Mouse (Mus musculus) CD4-positive, CD25-positive, alpha-beta regulatory T cell, adult 2 months (primary cell): ENCODE measurements at regions not wholly inside any gene's neighbourhood (a gene's known extent, or its start where the extent isn't known, plus 50 kb on each side); places are given as distances from the start of the nearest gene placed in this dataset.

Experiments
- DNase-seq: peaks from one replicate; pipeline ENCODE4 v3.0.0-alpha.2; 2012; ENCODE audit warnings: low read depth, low spot score

DNA sequence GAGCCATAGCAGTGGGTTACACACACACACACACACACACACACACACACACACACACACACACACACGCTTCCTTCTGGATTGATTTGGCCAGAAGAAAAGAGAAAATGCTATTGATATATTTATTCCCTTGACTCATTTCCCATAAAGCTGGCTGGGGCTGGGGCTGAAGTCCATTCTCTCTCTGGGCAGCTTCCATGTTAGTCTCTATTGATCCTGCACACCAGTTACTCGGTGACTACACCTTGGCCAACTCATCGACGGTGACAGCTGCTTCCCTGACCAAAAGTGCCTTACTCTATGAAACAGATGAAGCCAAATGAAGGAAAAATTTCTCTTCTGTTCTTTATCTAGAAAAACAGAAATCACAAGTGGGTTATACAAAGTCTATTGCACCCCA lies 82.1 kb downstream of the Snx18 start:
- DNase-seq: no peak

DNA sequence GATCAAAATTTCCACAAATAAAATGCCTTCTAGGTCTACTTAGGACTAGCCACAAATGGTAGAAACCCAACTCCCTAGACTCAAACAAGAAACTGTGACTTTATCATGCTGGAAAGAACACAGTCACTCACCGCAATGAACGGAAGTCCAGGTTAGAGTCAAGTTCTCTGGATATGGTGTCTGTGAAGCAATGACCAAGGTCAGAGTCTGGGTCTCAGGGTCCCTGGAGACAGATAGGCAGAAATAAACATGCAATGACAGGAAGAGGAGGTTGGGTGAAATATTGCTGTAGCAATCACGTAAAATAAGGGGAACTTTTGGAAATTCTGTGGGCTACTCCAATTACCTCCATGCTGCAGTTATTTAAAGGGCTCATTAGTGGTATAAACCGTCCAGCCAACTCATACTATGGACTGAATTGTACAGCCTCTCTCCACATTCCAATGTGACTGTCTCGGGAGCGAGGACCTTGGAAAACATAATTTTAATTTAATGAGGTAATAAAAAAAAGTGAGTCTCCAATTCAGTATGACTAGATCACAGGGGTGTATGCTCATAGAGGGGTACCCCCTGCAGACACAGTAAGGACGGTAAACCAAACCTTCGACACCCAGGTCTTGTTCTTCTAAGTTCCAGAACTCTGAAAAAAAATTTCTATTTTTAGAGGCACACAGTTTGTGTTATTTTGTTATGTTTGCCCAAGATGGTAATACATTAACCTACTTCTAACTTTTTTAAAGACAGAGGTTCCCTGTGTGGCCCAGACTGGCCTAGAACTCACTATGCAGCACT lies 83.5 kb downstream of the Snx18 start:
- no peak for DNase-seq

DNA sequence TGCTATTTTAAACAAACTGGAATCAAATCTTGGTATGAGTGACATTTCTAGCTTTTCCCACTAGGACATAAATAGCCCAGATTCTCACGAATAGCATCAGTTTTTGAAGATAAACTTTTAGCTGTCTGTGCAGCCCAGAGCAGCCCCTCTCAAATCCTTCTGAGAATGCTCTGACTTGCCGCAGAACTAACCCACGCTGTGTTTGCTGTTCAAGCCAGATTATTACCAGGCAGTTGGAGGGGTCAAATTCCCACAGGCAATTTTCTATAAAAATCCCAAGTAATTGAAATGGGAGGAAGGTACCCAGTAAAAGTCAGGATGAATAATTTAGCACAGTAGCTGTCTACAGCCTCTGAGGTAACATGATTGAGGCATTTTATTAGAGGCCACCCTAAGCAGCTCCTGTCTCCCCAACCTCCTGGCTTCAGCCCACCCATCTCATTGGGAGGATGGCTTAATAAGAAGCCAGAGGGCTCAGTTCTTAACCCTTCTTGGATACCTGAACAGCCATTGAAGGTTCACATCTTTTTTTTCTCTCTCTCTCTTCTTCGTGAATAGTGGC lies 84.4 kb downstream of the Snx18 start:
- DNase-seq: no peak

DNA sequence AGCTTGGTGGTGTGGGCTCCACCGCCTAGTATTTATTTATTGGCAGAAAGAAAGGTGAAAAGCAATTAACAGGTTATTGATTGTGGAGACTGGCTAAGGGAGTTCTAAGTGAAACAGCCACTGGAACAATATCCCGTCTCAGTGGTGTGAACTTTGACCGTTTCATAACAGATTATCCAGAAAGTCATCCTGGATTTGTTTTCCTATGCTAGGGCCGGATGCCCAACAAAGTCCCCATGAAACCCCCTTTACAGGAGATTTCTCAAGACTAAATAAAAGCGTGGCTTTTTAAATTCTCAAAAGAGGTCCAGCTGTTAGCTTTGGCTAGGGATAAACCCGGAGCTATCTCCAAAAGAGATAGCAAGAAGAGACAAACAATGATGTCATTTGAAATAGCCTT lies 91.4 kb downstream of the Snx18 start:
- DNase-seq: no peak

DNA sequence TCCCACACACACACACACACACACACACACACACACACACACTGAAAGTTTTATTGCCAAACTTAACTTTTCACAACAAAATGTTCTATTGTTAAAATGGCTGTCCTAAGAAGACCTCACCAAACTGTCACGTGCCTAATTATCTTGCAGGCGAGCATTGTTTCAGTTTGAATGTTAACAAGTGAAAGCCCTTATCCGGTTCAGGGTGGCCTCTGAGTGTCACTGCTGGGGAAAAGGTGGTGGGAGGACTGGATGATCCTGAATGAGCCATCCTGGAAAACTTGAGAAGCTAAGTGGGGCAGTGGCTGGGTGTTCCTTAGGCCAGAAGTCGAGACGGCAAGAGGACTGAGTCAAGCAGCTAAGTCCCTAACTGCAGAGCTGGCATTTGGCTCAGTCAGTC lies 94.9 kb downstream of the Snx18 start:
- no peak for DNase-seq

DNA sequence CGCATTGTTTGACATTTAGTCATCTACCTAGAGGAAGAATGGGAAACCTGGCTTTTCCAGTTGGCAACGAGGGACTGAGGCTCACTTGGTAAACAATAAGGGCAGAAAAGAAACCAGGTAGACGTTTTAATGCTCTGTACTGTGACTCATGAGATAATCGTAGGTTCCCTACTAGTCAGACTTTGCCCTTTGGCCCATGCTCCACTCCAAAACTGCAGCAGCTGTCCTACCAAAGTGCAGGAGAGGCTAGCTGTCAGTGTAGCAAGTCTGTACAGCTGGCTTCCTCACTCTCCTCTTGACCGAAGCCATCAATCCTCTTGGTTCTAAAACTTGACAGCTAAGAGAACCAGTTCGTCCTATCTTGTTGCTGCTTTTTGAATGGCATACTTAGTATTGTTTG lies 100.2 kb downstream of the Snx18 start:
- no peak for DNase-seq

DNA sequence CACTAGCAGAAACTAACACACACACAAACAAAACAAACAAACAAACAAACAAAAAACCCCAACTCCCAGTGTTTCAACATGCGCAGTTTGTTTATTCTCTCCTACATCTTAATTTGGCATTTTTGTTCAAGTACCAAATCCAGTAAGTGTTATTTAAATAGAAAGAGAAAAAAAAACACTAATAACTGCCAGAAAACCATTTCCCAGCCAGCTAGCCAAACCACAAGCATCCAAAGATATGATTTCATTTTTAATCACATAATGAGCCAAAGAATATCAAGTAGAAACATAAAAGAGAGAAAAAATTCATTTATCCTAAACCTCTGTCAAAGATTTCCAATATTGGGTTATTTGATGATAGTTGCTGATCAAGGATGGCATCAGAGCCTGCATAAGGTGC lies 102.3 kb downstream of the Snx18 start:
- DNase-seq: no peak

DNA sequence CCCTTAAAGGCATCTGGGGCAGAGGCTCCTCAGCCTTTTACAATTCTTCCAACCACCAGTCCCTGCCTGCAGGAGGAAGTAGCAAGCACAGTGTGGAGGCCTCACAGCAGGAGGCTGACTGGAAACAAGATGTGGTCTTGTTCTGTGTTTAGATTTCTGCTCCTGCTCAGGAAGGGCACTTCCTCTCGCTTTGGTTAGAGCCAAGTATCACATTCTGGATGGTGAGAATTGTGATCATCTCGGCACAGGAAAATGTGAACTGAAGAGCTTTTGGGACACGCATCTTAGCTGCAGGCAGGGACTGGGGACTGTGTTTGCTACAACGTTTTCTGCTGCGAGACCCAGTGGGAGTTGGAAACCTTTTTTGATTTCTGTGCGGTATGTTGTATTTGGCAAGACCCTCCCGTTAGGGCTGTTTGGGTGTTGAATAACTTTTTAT lies 103.2 kb downstream of the Snx18 start:
- peak; percentile 10 for DNase-seq

DNA sequence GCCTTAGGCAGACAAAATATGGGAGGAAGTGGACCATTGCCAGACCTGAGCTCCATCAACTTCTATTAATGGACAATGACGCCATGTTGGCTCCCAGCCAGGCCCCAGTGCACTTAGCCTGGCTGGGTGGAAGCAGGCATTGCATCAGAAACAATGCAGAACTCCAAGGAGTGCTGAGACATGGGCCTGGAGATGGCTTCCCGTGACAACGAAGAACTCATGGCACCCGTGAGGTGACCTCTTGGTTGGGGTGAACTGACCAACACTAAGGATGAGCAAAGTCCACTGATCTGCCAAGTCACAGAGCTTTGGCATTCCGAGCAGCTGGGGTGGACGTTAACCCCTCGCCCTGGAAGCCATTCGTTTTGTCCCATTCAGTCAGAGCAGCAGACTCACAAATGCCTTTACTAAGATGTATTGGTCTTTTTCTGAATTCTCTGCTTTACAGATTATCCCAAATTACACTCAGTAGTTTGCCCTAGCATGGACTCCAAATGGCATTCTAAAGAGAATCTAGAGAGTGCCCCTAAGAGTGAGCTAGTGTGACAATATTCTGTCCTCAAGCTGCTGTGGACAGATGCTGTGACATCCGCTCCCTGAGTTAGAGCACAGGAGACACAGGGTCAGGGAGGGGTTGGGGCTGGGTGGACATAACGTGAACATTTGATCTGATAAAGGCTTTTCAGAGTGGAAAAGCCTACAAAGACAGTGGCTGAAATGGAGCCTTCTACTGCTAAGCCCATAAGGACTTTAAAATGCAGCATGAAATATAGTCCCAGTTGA lies 108.8 kb downstream of the Snx18 start:
- no peak for DNase-seq

DNA sequence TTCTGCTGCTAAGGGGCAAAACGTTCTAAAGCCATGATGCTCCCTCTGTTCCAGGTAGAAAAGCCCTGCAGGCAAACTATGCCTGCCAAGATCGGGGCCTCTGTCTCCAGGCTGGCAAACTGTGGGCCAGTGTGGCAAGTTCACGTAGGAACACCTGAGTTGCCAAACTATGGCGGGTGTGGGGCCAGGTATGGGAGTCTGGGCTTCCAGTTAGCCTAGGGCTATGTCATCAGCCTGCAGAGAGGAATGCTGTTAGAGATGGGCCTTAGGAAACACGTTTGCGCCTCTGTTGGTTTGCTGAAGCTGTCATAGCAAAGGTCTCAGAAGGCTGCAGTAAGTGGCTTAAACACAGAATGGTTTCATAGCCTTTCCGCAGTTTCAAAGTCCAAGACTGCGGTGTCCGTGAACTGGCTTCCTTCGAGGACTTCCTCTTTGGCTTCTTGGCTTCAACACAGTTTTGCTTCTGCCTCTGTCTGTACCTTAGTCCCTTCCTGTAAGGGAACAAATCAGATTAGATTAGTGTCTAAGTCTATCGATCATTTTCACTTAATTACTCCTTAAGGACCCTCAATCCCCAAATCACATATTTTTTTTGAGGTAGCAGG lies 110.1 kb downstream of the Snx18 start:
- no peak for DNase-seq

DNA sequence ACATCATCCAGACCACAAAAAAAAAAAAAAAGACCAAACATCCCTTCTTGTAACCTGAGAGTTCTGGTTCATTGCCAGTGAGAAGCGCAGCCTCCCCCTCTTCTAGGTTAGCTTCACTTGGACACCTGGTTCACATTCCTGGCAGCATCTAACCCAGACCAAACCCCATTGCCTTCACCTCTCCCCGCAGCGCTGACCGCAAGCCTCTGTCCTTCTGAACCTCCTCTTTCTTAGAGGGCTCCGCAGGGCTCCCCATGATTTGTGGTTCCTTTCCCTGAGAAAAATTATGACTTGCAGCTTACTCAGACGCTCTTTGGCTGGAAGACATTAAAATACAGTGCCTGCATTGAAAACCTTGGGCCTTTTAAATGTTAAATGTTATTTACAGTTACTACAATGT lies 115.8 kb downstream of the Snx18 start:
- DNase-seq: no peak

DNA sequence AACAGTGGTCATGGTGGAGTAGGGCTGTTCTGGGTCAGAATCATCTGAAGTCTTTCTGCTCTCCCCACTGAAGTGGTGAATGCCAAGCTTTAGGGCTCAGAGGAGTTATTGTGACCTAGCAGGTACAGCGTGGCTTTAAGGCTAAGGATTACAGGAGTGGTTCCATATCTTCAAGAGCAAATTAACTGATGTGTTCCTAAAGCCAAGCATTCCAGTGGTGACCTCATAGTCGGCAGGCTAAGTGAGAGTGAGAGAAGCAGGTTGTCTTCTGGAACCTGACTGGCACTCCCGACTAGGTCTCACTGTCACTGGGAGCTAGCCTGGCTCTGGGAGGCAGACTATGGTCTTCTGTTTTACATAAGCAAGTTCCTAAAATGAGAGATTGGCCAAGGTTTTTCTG lies 116.3 kb downstream of the Snx18 start:
- no peak for DNase-seq

DNA sequence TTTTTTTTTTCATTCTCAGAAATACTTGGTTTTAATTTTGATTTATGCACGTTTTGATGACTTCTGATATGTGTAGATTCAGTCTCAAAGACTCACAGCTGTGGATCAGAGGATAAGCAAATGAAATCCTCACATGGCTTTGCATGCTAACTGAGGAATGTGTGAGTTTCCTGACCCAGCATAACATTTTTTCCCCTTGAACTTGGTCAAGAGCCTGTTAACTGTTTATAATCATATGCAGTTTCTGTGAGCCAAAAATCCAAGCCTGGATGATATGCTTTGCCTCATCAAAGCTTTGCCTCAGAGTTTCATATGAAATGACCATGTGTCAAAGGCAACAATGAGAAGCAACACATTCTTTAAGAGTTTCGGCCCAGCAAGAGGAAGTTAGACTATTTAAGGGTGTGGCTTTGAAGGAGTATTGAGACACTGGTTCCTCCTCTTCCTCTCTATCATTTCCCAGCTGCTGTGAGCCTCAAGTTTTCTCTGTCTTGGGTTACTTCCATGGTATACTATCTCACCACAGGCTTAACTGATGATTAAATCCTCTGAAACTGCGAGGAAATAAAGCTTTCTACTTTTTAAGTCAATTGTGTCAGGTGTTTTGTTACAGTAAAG lies 117.9 kb downstream of the Snx18 start:
- DNase-seq: no peak

DNA sequence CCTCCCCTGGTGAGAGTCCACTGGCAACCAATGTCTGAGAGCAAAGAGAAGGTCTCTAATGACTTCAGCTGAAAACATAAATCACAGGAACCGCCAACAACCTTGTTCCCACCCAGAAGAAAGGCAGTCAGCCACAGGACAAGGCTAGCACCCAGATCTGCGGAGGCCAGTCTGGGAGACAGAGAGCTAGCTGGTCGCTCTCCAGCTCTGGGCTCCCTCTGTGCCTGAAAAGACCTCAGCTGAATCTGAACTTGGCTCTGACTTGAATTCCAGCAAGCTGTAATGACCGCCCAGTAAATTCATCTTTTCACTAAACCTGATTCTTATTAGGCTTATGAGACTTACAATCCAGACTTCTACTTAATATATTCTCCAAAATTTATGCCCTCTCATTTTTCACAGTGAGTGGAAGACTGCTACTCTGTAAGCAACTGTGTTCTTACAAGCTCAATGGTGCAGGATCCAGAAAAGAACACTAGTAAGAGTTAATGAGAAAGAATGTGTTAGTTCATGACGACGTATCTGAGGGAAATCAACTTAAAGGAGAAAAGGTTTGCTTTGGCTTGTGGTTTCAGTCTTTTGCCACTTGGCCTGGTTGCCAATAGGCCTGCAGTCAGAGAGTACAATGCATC lies 119.2 kb downstream of the Snx18 start:
- DNase-seq: no peak

DNA sequence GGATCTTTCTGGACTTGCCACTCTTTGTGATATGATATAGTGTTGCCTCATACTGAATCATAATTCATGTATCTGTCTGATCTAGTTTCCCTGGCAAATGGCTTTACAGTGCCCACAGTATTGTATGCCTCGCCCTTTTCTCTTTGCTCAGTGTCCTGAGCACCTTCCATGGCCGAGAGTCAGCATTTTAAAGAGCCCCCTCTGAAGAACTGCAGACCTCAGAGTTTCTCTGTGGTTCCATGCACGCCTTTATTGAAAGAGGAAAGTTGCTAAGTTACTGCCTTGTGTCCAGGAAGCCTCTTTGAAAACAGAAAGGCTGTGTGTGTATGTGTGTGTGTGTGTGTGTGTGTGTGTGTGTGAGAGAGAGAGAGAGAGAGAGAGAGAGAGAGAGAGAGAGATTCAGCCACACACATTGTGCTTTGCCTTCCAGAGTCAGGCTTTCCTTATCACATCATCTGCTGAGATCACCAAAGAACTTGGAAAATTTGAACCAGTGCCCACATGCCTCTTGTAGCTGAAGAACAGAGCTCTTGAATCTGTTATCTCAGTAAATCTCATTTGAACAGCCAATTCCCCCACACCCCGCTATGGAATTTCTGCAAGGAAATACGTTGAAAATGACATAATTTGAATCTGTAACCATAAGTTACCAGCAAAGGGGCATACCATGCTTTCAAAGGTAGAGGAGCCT lies 122.6 kb downstream of the Snx18 start:
- no peak for DNase-seq

DNA sequence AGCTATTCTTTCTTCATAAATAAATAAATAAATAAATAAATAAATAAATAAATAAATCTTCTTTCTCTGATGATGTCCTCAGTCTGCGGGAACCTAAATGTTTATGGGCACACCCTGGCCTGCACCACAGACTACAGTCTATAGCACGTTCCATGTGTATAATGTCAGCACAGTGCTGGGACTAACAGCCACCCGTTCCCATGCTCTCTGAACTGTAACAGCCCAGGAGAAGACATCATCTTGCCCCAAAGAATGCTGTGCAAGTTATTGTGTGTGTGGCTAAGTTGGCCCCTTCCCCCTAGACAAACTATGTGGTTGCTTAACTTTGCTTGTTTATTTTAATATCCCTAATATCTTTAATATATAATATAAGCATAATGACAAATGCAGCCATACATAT lies 123.2 kb downstream of the Snx18 start:
- no peak for DNase-seq

DNA sequence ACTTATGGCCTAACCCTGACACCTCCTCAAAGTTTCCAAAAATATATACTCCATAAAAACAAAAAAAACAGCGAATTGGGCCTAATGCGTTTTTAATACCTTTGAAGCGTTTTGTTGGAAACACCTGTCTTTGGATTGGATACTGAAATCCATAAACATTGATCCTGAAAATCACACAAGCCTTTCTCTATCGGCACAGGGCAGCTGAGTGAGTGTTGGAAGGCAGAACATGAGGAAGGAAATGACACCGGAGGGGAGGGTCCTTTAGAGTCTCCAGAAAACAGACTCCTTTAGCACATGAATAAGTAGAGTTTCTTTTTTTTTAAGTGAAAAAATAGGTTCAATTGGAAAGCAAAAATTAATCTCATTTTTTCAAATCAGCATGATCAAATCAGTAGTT lies 123.7 kb downstream of the Snx18 start:
- no peak for DNase-seq

DNA sequence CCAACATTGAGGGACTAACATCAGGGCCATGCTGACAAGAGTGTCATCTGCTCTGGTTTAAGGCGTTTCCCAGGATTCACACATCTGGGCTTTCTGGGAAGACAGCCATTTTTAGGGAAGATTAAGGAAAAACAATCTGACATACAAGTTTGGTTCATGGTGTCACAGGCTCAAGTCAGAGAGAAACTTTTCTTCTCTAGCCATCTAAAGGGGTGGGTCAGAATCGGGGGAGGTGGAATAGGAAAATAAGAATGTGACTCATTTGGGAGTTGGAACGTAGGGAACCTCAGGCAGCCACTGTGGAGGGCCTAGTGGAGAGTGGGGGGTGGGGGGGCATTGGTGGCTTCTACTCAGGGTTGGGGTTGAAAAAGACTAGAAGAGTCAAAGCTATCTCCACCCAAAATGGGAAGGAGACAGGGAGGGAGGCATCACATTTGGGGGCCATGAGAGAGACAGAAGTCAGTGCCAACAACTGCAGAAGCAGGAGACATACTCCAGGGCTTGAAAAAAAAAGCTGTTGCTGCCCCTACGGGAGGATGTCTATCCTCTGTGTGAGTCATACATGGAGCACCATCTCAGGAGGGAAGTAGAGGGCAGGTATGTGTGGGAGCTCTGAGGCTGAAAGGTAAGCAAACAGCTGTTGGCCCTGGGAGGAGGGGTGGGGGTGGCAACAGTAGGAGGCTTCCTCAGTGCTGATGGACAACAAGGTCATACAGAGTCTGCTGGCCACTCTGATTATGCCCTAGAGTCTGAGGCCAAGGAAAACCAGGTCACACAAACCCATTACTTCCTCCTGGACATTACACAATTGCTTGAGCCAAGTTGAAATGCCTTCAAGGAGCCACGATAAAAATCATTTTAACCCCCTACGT lies 128.2 kb downstream of the Snx18 start:
- no peak for DNase-seq

DNA sequence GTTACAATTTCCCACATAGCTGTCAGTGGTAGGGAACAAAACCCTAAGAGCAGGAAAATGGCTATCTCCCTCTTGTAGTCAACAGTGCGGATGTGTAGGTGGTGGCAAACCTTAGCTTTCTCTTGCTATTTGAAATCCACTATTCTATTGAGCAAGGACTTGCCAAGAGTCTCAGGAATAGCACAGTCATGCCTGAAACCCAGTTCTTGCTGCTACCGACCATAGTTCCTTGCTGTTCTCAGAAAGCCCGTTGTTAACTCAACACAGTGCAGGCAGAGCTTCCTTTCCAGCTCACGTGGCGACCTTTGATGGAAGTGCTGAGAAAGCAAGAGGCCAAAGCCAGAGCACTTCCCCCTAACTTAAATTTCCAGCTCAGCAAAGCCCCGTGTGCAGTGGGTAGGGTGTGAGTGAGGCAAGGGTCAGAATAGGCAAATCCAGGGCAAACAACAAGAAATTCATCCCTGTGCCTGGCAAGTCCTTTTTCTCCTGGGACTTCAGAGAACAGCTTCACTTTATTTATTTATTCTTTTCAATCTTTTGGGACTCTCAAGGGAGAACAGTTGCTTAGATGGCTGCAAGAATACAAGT lies 131.9 kb downstream of the Snx18 start:
- DNase-seq: no peak

DNA sequence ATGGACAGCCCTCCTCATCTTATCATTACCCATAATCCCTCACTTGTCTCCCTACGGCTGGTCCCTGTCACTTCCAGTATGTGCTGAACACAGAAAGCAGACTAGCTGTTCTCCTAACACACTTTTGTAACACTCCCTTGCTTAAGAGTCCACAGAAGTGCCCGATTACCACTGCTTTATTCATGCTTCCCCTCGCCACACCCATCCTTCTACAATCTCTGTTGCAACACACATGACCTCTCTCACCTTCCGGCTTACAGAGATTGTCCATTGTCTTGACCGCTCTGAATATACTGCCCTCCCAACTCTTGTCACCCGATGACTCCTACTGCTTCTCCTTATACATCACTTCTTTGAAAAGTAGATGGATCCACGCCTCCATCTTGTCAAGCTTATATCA lies 132.9 kb downstream of the Snx18 start:
- no peak for DNase-seq
